Mouse (Mus musculus) G1E (cell line): ENCODE measurements around the gene Ift74. TPM values are rescaled to one million over a fixed set of nuclear protein-coding genes. Genes with fewer than 3 reads are reported as not detected.

Experiments
- ATAC-seq: 2 replicates; pipeline ENCODE4 v1.8.0; 2016; ENCODE audit warnings: mild to moderate bottlenecking; ENCODE audit not compliant: insufficient number of reproducible peaks, poor library complexity, low FRiP score, severe bottlenecking; ENCODE audit errors: extremely low read depth
- DNase-seq: peaks from one replicate; pipeline ENCODE4 v3.0.0; 2012; ENCODE audit warnings: low spot score
- H3K27me3 ChIP-seq: 2 replicates; pipeline ENCODE4 v1.6.1; 2012; ENCODE audit warnings: mild to moderate bottlenecking, low read length, inconsistent platforms; ENCODE audit not compliant: insufficient read depth
- H3K36me3 ChIP-seq: replicated peaks from 2 replicates; pipeline ENCODE3; 2012; ENCODE audit warnings: mild to moderate bottlenecking, inconsistent platforms
- H3K4me1 ChIP-seq: 2 replicates; pipeline ENCODE4 v1.6.1; 2012; ENCODE audit warnings: low read depth, low read length, inconsistent platforms, mixed read lengths; ENCODE audit not compliant: insufficient read depth
- H3K4me3 ChIP-seq: 2 replicates; pipeline ENCODE4 v1.5.1; 2012; ENCODE audit warnings: low read depth, mild to moderate bottlenecking, inconsistent platforms, low read length, moderate library complexity, mixed read lengths
- H3K9me3 ChIP-seq: replicated peaks from 2 replicates; pipeline ENCODE4 v1.6.1; 2012; ENCODE audit warnings: inconsistent platforms
- CTCF ChIP-seq: IDR thresholded peaks from 2 replicates; pipeline ENCODE4 v1.5.1; 2012; ENCODE audit warnings: low read depth, low read length, inconsistent platforms, mixed read lengths
- GATA1 ChIP-seq: IDR thresholded peaks from 2 replicates; pipeline ENCODE4 v1.6.1; 2012; ENCODE audit warnings: borderline replicate concordance, low read length, inconsistent platforms, mixed read lengths
- GATA2 ChIP-seq: IDR thresholded peaks from 2 replicates; pipeline ENCODE4 v1.6.1; 2012; ENCODE audit warnings: low read depth, low read length, inconsistent platforms, borderline replicate concordance
- POLR2AphosphoS5 ChIP-seq: IDR thresholded peaks from 2 replicates; pipeline ENCODE4 v1.6.1; 2012; ENCODE audit warnings: low read depth, low read length, inconsistent platforms; ENCODE audit not compliant: insufficient replicate concordance
- TAL1 ChIP-seq: conservative IDR thresholded peaks from 2 replicates; pipeline ENCODE4 v1.6.1; 2012; ENCODE audit warnings: low read depth, low read length, inconsistent platforms, mixed read lengths
- polyA plus RNA-seq: library from polyadenylated mRNA; stranded (reverse); fragments of >175 nt; gene quantifications from 2 replicates; pipeline ENCODE4 v1.2.3, GENCODE M21; 2012
- total RNA-seq, 2 experiments: library from RNA; stranded (forward) in 1 of 2; stranded (reverse) in 1 of 2; fragments of 200-1000 nt in 1 of 2; fragments of >200 nt in 1 of 2; fragmentation: Nextera tagmentation in 1 of 2; gene quantifications; 2 replicates each; pipeline ENCODE4 v1.2.3; 2014 to 2017

Ift74 gene
- total and polyA plus RNA-seq, 3 experiments = 1.8 to 16.8 (median 10.5) TPM

- DNase-seq (peak; percentile 83), ATAC-seq (peak; percentile 85)
- TF ChIP-seq POLR2AphosphoS5 (no peak), GATA1 (no peak), TAL1 (no peak), CTCF (no peak), GATA2 (no peak)
- Histone ChIP-seq H3K4me3 (peak within 1 kb of the TSS; percentile 98), H3K27me3 (no peaks in the 10 kb centered on the region), H3K9me3 (no peaks in the 10 kb centered on the region), H3K4me1 (peaks cover 27% of the 10 kb centered on the region), H3K36me3 (peaks cover 5% of the 10 kb centered on the region)
Measured at GRCm38 (mm10) chr4:94603031-94603629, 11.2 kb upstream of the Ift74 start, which contains the start of gene Plaa. TSS of gene Plaa (minus strand) at chr4:94603244.

- ATAC-seq (no peak), DNase-seq (no peak)
- Histone ChIP-seq H3K4me3 (no peak overlapping the region), H3K36me3 (peaks cover 3% of the 10 kb centered on the region), H3K4me1 (peaks cover 27% of the 10 kb centered on the region), H3K27me3 (no peaks in the 10 kb centered on the region), H3K9me3 (no peaks in the 10 kb centered on the region)
- TF ChIP-seq GATA2 (no peak), TAL1 (no peak), GATA1 (no peak), CTCF (no peak)
Measured at GRCm38 (mm10) chr4:94604452-94605019, 9.8 kb upstream of the Ift74 start.

DNA sequence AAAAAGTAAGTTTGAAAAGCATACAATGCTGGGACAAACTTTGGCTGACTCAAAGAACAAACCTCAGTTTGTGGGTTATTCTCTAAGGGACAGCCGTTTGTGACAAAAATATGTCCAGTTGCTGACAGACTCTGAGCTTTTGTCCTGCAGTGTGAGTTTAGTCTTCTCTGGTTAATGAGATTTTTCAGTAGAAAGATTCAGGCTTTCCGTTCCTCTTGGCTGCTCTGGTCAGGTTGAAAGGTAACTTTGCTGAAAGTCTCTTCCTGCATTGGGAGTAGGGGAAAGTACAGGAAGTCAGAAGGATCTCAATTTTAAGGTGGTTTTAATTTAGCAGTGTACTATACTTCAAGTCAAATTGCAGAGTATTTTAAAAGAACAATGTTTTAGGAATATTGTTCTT, 8.7 kb upstream of the Ift74 start:
- Histone ChIP-seq H3K36me3 (peaks cover 3% of the 10 kb centered on the region), H3K4me3 (no peak overlapping the region), H3K27me3 (no peaks in the 10 kb centered on the region), H3K4me1 (peaks cover 30% of the 10 kb centered on the region), H3K9me3 (no peaks in the 10 kb centered on the region)
- DNase-seq (no peak), ATAC-seq (no peak)
- TF ChIP-seq TAL1 = no peak
- no peak for TF ChIP-seq GATA1
- TF ChIP-seq CTCF = no peak
- TF ChIP-seq GATA2 = no peak
- no peak for TF ChIP-seq POLR2AphosphoS5

DNA sequence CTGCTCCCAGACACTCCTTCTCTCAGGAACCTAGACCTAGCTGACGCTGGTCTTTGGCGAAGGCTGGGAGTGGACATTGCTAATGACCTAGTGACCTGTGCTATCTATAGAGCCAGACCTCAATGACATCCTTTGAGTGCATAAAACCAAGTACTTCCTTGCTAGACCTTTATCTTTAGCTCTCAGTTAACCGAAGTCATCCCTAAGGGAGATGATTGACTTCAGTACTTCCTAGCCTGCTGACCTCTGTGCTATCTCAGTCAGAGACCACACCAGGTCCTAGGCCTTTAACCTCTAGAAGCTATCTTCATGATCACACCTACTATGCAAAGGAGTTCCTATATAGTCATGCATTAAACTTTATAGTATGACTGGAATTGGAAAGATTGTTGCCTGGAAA, 4.0 kb upstream of the Ift74 start:
- ATAC-seq (peak; percentile 59), DNase-seq (no peak)
- TF ChIP-seq GATA2 = no peak
- 0 out of 2 replicates have a peak, but pooled peaks have one; percentile 15 for TF ChIP-seq TAL1
- Histone ChIP-seq H3K4me3 (no peak overlapping the region), H3K27me3 (no peaks in the 10 kb centered on the region), H3K36me3 (peaks cover 2% of the 10 kb centered on the region), H3K9me3 (no peaks in the 10 kb centered on the region), H3K4me1 (peaks cover 21% of the 10 kb centered on the region)

DNA sequence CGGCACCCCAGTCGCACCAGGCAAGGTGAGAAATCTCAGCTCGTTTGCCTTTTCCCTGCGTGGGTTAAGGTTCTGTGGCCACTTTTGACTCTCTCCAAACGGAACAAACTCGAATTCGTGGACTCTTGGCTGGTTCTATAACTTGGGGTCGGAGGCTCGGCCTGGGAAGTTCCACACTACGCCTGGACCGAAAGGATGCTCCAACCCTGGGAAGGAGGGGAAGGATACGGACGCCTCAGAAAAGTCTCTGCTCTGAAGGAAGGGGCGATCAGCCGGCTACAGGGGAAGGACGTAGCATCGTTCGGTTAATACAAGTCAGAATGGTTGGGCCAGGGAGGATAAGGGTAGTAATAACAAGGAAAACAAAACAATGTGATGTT, 326 bp downstream of the Ift74 start:
- Histone ChIP-seq H3K27me3 (no peaks in the 10 kb centered on the region), H3K4me3 (peak overlapping the region; percentile 74), H3K9me3 (no peaks in the 10 kb centered on the region), H3K4me1 (peaks cover 21% of the 10 kb centered on the region), H3K36me3 (no peaks in the 10 kb centered on the region)
- DNase-seq = no peak
- TF ChIP-seq POLR2AphosphoS5 = no peak
- no peak for TF ChIP-seq CTCF
- no peak for TF ChIP-seq TAL1
- no peak for TF ChIP-seq GATA2
- TF ChIP-seq GATA1 = no peak
- no peak for ATAC-seq

- DNase-seq = no peak
- TF ChIP-seq CTCF (no peak), GATA1 (no peak), GATA2 (no peak), POLR2AphosphoS5 (no peak), TAL1 (no peak)
- H3K4me1 ChIP-seq = peaks cover under 1% of the 10 kb centered on the region
- no peaks in the 10 kb centered on the region for H3K27me3 ChIP-seq
- no peaks in the 10 kb centered on the region for H3K9me3 ChIP-seq
- ATAC-seq = no peak
- no peak overlapping the region for H3K4me3 ChIP-seq
- peaks cover 4% of the 10 kb centered on the region for H3K36me3 ChIP-seq
Measured at GRCm38 (mm10) chr4:94620077-94620476, 5.8 kb downstream of the Ift74 start.
